Mouse (Mus musculus) lung, postnatal 25 days (tissue): ENCODE results near the gene Atrn.
"Not testable (repeated sequence)": the region's sequence is repeated elsewhere in the genome, so short reads cannot be mapped to it uniquely, and the experiment has no call there.

Experiments
- DNase-seq: peaks from one replicate; pipeline ENCODE4 v3.0.0; 2022; ENCODE audit warnings: low spot score

The Atrn gene

DNA sequence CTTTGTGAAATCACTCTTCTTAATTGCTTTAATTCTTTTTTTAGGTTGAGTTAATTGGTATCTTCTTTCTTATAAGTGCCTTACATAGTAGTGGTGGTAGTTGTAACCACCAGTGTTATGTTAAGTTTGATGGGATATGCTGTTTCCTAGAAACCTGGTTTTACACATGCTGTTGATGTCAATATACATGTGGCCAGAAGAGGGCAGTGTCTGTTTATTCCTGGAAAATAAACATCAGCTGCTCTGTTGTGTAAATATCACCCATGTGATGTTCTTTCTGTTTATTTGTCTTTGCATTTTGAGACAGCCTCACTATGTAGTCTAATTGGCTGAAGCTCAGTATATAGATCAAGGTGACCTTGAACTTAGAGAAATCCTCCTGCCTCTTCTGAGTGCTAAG lies 55.6 kb downstream of the Atrn start:
- DNase-seq: peak; percentile 7

DNA sequence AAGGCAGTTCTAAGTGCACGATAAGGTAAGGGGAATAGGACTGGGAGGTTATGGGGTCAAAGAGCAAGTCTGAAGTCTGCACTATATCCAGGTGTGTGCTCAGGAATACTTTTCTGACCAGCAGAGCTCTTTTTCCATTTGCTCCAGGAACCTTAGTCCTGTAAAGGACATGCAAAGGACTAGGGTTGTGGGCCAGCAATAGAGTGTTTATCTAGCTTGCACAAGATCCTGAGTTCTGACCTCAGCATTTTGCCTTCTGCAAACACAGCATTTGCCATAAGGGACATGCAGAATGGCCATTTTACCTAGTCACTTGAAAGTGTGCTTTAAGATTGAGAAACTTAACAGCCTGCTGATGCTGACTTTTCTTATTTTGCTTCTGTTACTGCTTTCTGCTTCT lies 58.7 kb downstream of the Atrn start:
- DNase-seq: peak; percentile 72

DNA sequence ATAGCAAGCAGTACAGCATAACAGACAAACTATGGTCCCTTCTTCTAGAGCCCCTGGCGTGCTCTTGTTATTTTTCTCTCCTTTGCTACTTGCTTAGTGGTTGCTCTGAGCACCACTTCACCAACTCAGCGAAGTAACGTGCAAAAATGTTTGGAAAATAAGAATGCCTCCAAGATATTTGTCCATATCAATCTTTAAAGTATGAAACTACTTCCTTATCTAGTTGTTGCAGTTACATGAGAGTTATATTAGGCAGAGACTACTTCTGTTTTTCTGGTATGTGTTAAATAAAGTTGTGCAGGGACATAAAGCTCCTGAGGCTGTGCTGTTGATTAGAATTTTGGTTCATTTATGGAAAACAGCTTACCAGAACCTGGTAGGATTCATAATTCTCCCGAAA lies 64.7 kb downstream of the Atrn start:
- DNase-seq: no peak

- no peak for DNase-seq
Measured at GRCm38 (mm10) chr2:130972386-130972785, 66.1 kb downstream of the Atrn start.

GRCm38 (mm10) chr2:130974928-130975327 lies 68.6 kb downstream of the Atrn start:
- DNase-seq: no peak

GRCm38 (mm10) chr2:130977589-130977988 lies 71.3 kb downstream of the Atrn start:
- no peak for DNase-seq

DNA sequence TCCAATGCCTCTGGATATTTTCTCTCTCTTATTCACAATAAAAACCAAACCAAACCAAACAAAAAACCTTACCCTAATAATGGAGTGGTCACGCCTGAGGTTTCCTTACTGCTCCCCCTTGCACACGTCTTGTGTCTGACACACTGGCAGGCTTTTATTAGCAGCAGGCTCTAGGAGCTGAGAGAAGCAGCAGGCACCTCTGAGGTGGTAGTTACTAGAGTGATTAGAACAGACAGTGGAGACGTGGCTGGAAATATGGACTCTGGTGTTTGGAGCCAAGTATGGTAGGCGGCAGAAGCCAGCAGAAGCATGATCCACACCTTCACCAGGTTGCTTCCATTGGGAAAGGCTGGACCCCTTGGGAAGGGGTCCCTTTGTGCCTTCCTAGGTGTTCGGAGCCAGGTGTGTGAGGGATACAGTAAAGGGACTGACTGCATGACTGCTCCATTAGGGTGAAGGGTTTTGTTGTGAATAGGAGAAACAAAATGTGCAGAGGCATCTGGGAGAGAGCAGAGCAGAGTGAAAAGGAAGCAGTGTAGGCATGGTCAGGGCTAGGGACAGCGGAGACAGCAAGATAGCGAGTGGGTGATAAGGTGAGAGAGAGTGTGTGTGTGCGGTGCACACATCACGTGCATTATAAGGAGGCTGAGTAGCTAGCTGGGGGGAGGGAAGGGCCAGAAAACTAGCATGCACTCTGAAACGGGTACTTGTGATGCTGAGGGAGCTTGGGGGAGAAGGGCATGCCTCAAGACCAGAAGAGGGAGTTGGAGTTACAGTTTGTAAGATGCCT lies 72.0 kb downstream of the Atrn start:
- DNase-seq: no peak

GRCm38 (mm10) chr2:130979138-130979537 lies 72.8 kb downstream of the Atrn start:
- no peak for DNase-seq

GRCm38 (mm10) chr2:130992818-130993217 lies 86.5 kb downstream of the Atrn start:
- DNase-seq: no peak

- DNase-seq: no peak
Measured at GRCm38 (mm10) chr2:131009123-131009522, 102.8 kb downstream of the Atrn start.

DNA sequence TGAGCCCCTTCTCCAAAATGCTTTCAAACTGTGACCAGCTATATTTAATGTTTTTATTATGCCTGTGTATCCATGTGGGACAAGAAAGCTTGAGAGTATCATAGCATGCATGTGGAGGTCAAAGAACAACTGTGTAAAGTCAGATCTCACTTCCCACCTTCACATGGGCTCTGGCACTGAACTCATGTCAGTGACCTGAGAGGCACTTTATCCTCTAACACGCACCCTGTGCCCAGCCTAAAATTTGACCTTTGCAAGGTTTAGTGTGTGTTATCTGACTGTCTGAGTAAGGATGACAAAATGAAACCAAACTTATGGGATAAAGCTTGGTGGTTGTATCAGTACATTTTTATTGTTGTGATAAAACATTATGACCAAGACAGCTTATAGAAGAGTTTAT lies 104.3 kb downstream of the Atrn start:
- no peak for DNase-seq

DNA sequence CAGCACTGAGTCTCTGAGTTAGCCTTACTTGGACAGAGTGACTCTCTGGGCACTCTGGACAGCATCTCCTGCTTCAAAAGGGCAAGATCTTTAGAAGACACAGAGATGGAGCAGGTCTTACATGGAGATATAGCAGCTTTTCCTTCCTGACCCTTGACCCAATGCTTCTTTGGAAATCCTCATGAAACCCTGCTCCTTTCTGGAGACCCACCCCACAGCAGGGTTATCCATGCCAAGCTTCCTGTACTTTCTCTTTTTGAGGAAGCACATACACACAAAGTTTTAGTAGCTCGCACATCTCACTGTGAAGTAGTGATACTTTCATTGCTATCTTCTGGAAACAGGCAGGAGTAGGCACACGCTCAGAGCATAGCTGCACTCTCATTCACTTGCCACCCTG lies 118.9 kb downstream of the Atrn start:
- DNase-seq: no peak

DNA sequence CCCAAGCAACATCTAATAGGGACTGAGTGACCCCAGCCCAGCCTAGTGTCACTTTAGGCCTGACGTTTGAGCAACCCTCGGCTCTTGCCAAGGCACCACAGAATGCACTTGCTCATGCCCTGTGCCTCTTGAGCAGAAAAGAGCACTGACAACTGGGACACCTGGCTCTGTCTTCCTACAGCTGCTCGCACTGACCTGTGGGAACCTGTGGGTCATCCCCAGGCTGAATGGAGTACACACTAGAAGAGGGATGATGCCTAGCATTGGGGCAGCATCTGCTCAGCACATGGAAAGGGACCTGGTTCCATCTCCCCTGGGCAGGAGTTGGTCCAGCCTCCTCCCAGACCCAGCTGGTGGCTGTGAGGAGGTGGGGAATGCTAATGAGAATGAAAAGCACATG lies 120.6 kb downstream of the Atrn start:
- no peak for DNase-seq

DNA sequence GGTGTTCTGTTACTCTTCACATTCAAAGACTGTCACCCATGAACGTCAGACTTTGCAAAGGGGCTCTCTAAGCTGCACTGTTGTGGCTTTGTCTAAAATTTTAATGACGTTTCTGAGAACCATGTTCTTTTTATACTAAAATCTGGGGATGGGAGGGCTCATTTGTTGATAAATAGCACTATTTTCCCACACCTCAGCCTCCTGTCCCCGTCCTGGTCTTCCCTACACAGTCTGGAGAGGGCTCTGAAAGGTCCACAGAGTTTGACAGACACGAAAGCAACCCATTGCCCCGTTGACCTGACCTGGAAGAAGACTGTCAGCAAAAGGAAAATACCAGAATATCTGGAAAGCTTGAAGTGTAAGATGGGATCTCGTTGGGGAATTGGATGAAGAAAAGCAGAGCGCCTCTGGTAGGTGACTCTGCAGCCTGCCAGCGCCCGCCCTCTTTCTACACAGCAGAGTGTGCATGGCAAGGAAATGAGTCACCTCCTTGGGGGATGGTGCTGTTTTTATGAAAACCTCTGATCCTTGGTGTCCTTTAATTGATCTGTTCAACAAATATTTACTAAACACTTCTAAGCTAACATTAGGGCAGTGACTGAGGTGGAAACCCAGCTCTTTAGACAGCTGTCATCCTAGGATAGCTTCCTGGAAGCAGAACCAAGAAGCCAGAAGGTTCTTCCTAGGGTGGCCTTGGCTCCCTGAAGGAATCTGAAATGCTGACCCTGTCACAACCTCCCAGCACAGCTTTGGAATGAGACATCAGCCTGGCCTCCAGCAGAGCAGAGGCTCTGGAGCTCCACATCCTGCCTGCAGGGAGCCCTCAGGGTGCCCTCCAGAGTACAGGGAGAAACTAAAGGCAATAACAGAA lies 123.0 kb downstream of the Atrn start:
- DNase-seq: no peak

DNA sequence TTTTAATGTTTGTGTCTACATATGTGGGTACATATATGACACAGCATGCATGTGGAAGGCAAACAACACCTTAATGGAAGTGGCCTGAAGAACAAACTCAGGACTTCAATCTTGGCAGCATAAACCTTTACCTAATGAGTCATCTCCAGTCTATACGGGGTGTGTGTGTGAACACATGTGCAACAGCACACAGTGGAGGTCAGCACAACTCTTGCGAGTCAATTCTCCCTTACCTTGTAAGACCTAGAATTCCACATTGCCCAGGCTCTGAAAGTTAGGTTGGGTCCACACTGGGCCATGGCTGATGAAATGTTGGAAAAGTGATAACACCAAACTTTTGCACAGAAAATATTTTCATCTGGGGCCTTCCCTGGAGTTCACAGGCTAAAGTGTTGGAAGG lies 124.3 kb downstream of the Atrn start:
- no peak for DNase-seq

DNA sequence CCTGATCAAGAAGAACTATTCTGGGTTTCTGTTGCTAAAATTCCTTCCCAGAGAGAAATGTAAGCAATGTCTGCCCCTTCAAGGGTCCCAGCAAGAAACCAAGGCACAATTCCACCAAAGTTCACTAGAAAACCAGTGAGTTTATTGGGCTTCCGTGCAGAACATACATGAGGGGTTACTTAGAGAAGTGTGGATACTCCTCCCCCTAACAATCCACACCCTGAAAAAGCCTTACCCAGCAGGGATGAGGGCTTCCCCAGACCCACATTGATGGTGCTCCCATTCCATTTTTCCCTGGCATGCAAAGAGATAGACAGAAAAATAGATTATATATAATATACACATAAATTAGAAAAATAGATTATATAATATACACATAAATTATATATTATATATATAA lies 124.7 kb downstream of the Atrn start:
- DNase-seq: no peak

GRCm38 (mm10) chr2:131031406-131031805 lies 125.1 kb downstream of the Atrn start:
- not testable (repeated sequence) for DNase-seq

DNA sequence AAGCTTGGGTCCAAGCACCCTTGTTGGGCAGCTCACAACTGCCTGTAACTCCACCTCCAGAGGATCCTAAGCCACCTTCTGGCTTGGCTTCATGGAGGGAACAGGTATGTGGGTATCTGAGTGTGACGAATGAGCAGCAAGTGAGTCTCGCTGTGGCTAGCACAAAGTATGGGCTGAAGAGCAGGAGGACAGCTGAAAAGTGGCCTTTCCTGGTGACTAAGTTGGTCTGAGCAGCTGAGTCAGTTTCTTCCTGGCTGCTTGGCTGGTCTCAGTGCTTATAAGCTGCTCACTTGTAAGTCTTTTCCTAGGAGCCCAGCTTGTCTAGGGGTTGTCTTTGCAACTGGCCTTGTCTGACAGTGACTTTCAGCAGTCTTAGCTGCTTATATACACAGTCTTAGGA lies 130.0 kb downstream of the Atrn start:
- DNase-seq: no peak

DNA sequence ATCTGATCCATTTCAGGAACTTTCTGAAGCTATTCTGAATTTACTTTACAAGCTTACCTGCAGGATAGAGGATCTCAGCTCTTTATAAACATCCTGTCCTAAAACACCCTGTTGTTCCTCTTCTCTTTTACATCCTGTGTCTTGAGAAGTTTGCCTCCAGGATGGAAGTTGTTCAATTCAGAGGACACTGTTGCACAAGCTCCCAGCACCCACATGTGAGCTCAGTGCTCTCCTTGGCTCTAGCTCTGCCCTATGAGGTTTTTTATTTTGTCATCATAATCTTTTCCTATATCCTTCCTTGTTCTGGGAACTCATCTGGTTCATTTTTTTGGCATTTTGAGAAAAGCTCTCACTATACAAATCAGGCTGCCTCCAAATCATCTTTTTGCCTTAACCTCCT lies 130.5 kb downstream of the Atrn start:
- DNase-seq: no peak

DNA sequence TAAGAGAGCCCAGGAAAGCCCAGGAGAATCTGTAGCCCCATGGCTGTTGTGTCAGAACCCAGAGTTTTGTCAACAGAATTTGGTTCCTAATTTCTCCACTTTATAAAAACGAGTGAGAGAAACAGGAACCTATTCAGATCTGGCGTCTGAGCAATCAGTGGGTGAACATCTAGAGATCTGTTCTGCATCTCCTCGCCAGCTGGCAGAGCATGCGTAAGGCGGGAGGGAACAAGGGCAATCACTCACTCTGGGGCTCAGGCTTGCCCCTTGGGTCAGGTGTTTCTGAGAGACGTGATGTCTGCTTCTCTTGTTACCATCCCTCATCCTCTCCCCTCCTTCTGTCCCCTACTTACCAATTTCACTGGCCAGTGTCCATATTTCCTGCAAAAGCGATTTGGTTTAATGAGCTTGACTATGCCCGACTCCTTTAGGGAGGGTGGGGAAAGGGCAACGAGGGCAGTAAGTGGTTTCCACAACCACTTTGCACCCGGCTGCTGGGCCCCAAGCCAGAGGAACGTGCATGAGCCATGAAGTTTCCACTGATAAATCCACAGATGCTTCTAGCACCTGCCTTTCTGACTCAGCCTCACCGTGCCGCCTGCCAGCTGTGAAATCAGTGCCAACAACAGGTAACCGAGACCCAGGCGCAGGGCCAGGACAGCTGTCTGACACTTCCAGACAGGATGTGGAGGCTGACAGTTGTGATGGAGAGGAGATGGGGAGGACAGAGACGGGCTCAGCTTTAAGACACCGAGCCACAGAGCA lies 131.1 kb downstream of the Atrn start:
- peak; percentile 41 for DNase-seq

- no peak for DNase-seq
Measured at GRCm38 (mm10) chr2:131038197-131038596, 131.9 kb downstream of the Atrn start.

- DNase-seq: no peak
Measured at GRCm38 (mm10) chr2:131038675-131039074, 132.4 kb downstream of the Atrn start.
